Mouse (Mus musculus) embryonic facial prominence, embryonic 10.5 days (tissue): ENCODE measurements around the gene Gsta2. TPM values are rescaled to one million over a fixed set of nuclear protein-coding genes. Genes with fewer than 3 reads are reported as not detected.
"Not testable (repeated sequence)": the region's sequence is repeated elsewhere in the genome, so short reads cannot be mapped to it uniquely, and the experiment has no call there.

Source experiments
- DNase-seq: peaks from one replicate; pipeline ENCODE4 v3.0.0-alpha.2; 2017; ENCODE audit warnings: low spot score
- H3K27ac ChIP-seq: fragments of 300-500 bp; sonication (generic); replicated peaks from 2 replicates; pipeline ENCODE4 v1.5.1; 2016; ENCODE audit warnings: mild to moderate bottlenecking
- H3K27me3 ChIP-seq: fragments of 300-500 bp; sonication (generic); replicated peaks from 2 replicates; pipeline ENCODE4 v1.6.1; 2016; ENCODE audit warnings: low read depth, mild to moderate bottlenecking; ENCODE audit not compliant: poor library complexity, severe bottlenecking
- H3K36me3 ChIP-seq: fragments of 300-500 bp; sonication (generic); replicated peaks from 2 replicates; pipeline ENCODE4 v1.6.1; 2016; ENCODE audit warnings: mild to moderate bottlenecking, moderate library complexity
- H3K4me1 ChIP-seq: fragments of 300-500 bp; sonication (generic); 2 replicates; pipeline ENCODE4 v1.6.1; 2016
- H3K4me3 ChIP-seq: fragments of 300-500 bp; sonication (generic); 2 replicates; pipeline ENCODE4 v1.5.1; 2016; ENCODE audit warnings: mild to moderate bottlenecking, moderate library complexity
- H3K9me3 ChIP-seq: fragments of 300-500 bp; sonication (generic); 2 replicates; pipeline ENCODE4 v1.6.1; 2016; ENCODE audit warnings: mild to moderate bottlenecking
- WGBS: fragments of 180-500 bp; shearing (Covaris S2); methylation state at CpG from one replicate; pipeline ENCODE4 v1.1.7; 2016; 5-methylcytosine and 5-hydroxymethylcytosine counted together
- polyA plus RNA-seq: library from polyadenylated mRNA; unstranded; fragments of >200 nt; fragmentation: Nextera tagmentation; extraction: Ambion mirVana; gene quantifications from 2 replicates; pipeline ENCODE4 v1.2.1, GENCODE M21; 2016

The Gsta2 gene
- polyA plus RNA-seq, 1 experiment from 2014 or later = not detected

DNA sequence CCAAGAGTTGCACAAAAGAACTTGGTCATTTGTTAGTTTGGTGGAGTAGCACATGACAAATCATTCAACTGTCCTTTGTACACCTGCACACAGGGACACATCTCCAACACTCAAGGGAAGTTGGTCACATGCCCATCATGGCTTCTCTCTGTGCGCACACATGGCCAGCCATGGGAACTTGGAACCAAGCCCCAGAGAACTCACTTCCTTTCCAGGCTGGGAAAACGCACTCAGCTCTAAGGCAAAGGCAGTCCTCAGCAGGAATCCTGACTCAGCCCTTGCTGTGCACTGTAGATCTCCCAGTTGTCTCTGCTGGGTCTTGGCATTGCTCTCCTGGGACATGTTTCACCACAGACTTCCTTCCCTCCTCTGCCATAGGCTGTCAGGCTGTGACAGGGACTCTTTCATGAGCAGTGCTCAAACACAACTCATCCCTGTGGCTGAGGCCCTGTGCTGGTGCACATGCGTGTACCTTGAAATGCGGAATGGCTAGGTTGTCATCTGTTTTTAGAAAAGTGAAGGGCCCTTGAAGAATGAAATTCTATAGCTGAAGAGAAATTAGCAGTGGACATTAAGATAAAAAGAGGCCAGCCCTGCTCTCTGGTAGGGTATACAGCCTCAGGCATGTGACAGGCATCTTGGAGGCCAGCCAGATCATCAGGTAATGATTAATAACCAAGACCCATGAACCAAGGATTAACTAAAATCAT is 73.4 kb downstream of the Gsta2 start:
- H3K27me3 ChIP-seq, H3K27ac ChIP-seq, H3K4me3 ChIP-seq, H3K36me3 ChIP-seq, H3K9me3 ChIP-seq, DNase-seq, H3K4me1 ChIP-seq: not testable (repeated sequence)
- WGBS = 80% methylated on average over 4 of the region's 4 CpGs

Other genes starting within 250 kb of the Gsta2 start
- gene Fbxo9, start 246.7 kb downstream of the Gsta2 start, polyA plus RNA-seq = 22.9 and 24.7 TPM in 2 replicates
- 38.1 and 40.6 TPM in 2 replicates for gene Ick, start 246.6 kb downstream of the Gsta2 start, polyA plus RNA-seq
- gene Gsta4, start 173.0 kb downstream of the Gsta2 start, polyA plus RNA-seq = 102 and 107 TPM in 2 replicates
- not detected in 2 replicates for gene Gsta1, start 125.1 kb downstream of the Gsta2 start, polyA plus RNA-seq
- gene Gm3776, start 98.7 kb downstream of the Gsta2 start, polyA plus RNA-seq = not detected in 2 replicates
- not detected in 2 replicates for gene Gm10639, start 65.9 kb downstream of the Gsta2 start, polyA plus RNA-seq
- not detected in 2 replicates for gene Omt2a, start 41.0 kb downstream of the Gsta2 start, polyA plus RNA-seq
- not detected in 2 replicates for gene Omt2b, start 28.2 kb downstream of the Gsta2 start, polyA plus RNA-seq
- gene Dppa5a, start 12.4 kb upstream of the Gsta2 start, polyA plus RNA-seq = 0.26 TPM in 1 of 2 replicates, not detected in the other
- gene Ooep, start 22.9 kb upstream of the Gsta2 start, polyA plus RNA-seq = 0.80 and 0.96 TPM in 2 replicates
- gene Ddx43, start 40.0 kb upstream of the Gsta2 start, polyA plus RNA-seq = 0.12 TPM in 1 of 2 replicates, not detected in the other
- gene Cgas, start 87.4 kb upstream of the Gsta2 start, polyA plus RNA-seq = 0.21 and 0.55 TPM in 2 replicates
- gene Mto1, start 92.4 kb upstream of the Gsta2 start, polyA plus RNA-seq = 23.0 and 23.8 TPM in 2 replicates
- 0.30 and 0.78 TPM in 2 replicates for gene Gm17324, start 93.0 kb upstream of the Gsta2 start, polyA plus RNA-seq
- gene Eef1a1, start 133.4 kb upstream of the Gsta2 start, polyA plus RNA-seq = 3,747 and 3,838 TPM in 2 replicates
- gene Slc17a5, start 232.3 kb upstream of the Gsta2 start, polyA plus RNA-seq = 9.5 and 11.2 TPM in 2 replicates